Mouse (Mus musculus) frontal cortex, postnatal 10 days (tissue): ENCODE data around the gene Tab1.
A peak's percentile ranks its signal among the peaks of the same experiment; 100 is the strongest.

ENCODE experiments used
- DNase-seq, 2 experiments: peaks; one replicate each; pipeline ENCODE4 v3.0.0; 2022; ENCODE audit warnings: low spot score in 2 of 2, mixed read lengths in 1 of 2

Gene Tab1

GRCm38 (mm10) chr15:80136645-80137044, 3.7 kb downstream of the Tab1 start:
- DNase-seq = no peak

- peak in 1 of 2 experiments; percentile 62 for DNase-seq
Measured at GRCm38 (mm10) chr15:80137945-80138791, 5.2 kb downstream of the Tab1 start.

- no peak for DNase-seq
Measured at GRCm38 (mm10) chr15:80140302-80140701, 7.4 kb downstream of the Tab1 start.

DNA sequence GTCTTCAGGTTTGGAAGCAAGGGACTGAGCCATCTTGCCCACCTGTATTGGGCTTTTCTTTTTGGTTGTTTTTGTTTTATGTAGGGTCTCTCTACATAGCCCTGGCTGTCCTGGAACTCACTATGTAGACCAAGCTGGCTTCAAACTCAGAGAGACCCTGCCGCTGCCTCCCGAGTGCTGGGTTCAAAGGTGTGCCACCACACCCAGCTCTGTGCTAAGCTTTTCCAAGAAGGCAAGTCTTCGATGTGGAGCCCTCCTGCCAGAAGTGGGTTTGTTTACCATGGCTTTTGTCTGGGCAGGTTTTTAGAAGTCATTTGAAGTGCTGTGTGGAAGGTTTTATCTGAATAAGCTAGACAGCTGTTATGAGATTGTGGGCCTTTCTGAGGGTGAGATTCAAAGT, 8.0 kb downstream of the Tab1 start:
- DNase-seq = no peak

DNA sequence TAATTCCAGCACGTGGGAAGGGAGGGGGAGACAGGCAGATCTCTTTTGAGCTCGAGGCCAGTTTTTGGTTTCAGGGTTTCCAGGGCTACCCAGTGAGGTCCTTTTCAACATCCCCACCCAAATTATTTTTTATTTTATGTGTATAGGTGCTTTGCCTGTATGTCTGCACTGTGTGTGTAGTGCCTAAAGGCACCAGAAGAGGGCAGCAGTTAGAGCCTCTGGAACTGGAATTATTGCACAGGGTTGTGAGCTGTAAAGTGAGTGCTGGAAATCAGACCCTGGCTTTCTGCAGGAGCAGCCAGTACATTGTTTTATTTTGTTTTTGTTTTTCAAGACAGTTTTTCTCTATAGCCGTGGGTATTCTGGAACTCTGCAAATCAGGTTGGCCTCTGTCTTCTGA, 9.2 kb downstream of the Tab1 start:
- no peak for DNase-seq

- no peak for DNase-seq
Measured at GRCm38 (mm10) chr15:80143760-80144159, 10.8 kb downstream of the Tab1 start.

DNA sequence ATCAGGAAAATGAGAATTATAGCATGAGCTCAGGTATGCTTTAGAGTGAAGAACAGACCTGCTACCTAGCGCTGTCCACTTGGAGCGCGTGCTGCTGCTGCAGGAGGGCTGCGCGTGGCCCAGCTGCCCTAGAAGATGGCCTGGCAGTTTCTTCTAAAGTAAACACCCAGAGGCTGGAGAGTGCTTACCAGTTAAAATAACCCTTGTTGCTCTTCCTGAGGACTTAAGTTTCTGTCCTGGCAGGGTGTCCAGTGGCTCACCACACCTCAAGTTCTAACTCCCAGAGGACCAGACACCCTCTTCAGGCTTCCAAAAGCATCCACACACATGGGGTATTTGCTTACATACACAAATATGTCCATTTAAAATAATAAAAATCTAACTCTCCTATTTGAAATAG, 12.5 kb downstream of the Tab1 start:
- DNase-seq = no peak

GRCm38 (mm10) chr15:80146153-80146552, 13.2 kb downstream of the Tab1 start:
- DNase-seq = no peak

DNA sequence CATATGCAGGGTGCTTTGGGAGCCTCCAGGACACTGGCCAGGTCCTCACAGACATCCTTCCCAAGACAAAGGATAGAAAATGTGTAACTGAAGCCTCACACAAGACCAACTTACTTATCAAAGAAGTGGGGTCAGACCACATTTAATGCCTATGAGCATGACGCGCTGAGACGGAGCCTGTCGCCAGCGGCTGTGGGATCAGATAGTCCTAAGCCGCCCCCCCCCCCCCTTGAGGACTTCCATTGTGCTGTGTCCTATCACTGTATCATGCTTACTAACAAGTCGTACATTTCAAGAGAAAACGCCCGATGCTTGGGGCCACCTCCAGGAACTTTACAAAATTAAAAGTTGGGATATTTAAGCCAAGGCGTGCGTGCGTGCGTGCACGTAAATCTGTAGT, 14.2 kb downstream of the Tab1 start:
- DNase-seq = no peak

DNA sequence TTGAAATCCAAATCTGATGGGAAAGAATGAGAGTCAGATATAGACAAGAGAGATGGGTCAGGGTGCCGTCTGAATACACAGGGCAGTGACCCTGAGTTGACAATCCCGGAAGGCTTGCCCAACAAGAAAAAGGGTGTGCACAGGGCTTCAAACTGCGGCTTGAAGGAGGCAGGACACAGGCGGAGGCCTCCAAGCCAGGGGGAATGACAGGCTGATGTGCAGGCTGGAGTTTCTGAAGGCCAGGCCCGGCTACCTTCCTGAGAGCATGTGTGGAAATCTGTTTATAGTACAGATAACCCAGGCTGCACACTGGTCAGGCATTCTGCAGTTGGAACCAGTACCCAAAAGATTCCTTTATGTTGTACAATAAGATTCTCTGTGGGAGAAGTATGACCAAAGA, 14.6 kb downstream of the Tab1 start:
- no peak for DNase-seq

DNA sequence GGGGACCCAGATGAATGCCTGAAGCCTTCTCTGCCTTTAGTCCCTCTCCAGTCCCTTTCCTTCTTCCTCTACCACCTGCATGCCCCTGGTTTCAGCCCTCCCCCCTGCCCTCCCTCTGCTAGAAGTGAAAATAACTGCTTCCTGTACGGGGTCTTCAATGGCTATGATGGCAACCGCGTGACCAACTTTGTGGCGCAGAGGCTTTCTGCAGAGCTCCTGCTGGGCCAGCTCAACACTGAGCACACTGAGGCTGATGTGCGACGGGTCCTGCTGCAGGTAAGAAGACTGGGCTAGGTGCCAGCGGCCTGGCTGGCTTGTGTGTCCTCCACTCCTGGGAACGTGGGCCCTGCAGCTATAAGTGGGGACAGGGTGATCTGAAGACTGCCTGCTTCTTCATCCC, 15.6 kb downstream of the Tab1 start:
- no peak for DNase-seq

DNA sequence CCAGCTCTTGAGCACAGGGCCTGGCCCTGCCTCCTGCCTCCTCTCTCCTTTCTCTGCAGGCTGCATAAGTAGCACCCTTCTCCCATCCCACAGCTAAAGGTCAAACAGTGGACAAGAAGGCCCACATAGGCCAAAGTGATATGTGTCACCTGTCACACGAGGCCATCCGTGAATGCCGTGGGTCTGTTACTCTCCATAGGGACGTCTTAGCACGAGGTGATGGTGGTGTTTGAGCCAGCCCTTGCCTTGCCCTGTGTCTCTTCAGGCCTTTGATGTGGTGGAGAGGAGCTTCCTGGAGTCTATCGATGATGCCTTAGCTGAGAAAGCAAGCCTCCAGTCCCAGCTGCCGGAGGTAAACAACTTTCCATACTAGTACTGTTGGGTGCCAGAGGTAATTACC, 16.6 kb downstream of the Tab1 start:
- DNase-seq = no peak

DNA sequence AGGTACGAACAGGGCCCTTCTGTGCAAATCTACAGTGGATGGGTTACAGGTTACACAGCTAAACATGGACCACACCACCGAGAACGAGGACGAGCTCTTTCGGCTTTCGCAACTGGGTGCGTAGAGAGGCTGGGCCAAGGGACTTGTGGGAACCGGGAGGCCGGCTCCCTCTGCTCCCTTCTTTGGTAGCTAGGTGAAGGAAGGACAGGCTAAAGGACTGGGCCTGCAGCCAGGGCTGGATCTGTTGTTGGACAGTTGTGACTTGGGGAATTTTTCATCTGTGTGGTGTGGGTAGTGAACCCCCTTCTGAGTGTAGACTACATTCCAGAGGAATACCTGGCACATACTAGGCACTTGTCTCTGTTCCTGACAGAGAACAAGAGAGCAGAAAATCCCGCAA, 19.7 kb downstream of the Tab1 start:
- DNase-seq = no peak

DNA sequence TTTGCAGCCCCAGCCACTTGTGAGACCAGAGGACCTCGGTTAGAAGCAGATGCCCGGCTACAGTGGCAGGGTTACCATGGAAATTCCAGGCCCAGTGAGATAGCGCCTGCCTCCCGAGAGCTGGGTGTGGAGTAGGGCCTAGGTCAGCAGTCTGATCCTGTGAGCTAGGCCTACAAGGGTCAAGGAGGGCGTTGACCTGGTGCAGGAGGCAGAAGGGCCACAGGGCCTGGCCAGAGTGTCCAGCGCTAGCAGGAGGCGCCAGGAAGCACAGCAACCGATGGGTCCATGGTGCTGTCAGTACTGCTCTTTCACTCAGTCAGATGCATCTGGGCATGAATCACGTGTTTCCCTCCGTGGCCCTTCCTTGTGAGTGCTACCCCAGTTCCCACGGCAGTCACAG, 20.8 kb downstream of the Tab1 start:
- DNase-seq = no peak

DNA sequence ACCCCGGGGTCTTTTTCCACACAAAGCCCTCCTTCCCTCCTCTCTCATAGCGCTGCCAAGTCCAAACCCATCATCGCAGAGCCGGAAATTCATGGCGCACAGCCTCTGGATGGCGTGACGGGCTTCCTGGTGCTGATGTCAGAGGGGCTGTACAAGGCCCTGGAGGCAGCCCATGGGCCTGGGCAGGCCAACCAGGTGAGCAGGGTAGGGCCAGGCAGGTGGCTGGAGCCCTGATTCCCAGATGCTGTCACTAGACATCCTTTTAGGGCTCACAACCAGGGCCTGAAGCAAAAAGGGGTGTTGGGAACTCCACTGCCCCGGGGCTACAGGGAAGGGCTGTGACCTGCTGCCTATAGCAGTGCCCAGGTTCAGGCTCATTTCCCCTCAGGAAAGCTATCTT, 22.8 kb downstream of the Tab1 start:
- no peak for DNase-seq

- DNase-seq = no peak
Measured at GRCm38 (mm10) chr15:80157197-80157943, 24.4 kb downstream of the Tab1 start.

DNA sequence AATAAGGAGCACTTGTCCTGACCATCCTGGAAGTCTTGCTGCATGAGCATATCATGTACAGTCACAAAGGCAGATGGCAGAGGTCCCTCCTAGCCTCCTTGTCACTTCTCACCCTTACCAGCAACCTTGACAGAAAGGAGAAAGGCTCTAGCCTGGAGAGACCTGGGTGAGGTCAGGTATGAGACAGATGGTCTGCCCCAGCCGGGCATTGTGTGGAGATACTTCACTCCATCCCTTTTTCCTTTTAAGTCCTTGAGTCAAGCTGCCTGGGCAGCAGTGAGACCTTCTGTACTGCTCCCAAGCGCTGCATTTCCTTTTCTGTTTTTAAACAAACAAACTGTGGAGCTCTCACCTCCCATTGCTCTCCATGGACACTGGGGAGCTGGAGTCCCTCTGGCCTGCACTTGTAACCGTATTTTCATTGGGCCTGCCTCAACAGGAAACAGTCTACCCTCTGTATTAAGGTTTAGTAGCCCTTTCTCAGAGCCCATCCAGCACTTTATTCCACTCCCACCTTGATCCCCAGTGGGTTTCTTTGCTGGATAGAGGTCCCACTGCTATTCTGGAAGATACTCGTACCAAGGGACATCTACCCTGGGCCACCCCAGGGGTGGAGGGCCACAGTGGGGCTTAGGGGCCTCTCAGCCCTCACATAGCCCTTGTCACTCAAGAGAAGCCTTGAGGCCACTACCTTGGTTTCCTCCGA, 25.2 kb downstream of the Tab1 start:
- DNase-seq = no peak

GRCm38 (mm10) chr15:80158707-80159090, 25.8 kb downstream of the Tab1 start:
- DNase-seq = no peak

GRCm38 (mm10) chr15:80159286-80159901, 26.5 kb downstream of the Tab1 start:
- no peak for DNase-seq

- no peak for DNase-seq
Measured at GRCm38 (mm10) chr15:80160223-80160622, 27.3 kb downstream of the Tab1 start.

DNA sequence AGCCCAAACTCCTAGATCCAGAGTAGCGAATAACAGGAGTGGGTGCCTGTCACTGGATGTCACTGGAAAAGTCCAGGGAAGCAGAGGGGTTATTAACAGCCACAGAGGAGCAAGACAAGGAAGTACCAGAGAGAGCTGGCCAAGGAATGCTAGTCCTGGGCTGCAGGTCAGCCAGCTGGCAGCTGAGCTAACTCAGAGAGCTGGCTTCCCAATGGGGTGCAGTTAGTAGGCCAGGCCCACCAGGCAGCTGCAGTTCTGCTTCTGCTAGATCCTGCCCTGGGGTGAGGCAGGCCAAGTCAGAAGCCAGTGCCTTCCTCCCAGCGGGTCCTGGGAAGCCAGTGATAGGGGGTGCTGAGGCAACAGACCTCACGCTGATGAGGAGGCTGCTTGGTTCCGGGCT, 27.8 kb downstream of the Tab1 start:
- no peak for DNase-seq

GRCm38 (mm10) chr15:80161199-80161598, 28.3 kb downstream of the Tab1 start:
- DNase-seq = no peak
